Mouse (Mus musculus): Measurements from ENCODE around the gene Stoml1. TPM values are rescaled to one million over a fixed set of nuclear protein-coding genes. Genes with fewer than 3 reads are reported as not detected.
"Not testable (repeated sequence)": the region's sequence is repeated elsewhere in the genome, so short reads cannot be mapped to it uniquely, and the experiment has no call there.

Gene Stoml1
- polyA plus RNA-seq, 1 experiment from 2014 or later, result 34.3 TPM

GRCm38 (mm10) chr9:58270081-58270480 is 17.1 kb downstream of the Stoml1 start:
- Histone ChIP-seq H3K9me3 (ENCODE audit: low read length) (no peaks in the 10 kb centered on the region), H3K4me2 (replicated peaks; ENCODE audit: low read depth, low read length) (no peak overlapping the region), H3K9ac (replicated peaks; ENCODE audit: low read depth) (no peak overlapping the region), H3K27ac (ENCODE audit: low read length) (no peak overlapping the region), H3K4me3 (ENCODE audit: low read depth, low read length) (no peak overlapping the region), H3K27me3 (replicated peaks; ENCODE audit: insufficient read depth, low read length) (no peaks in the 10 kb centered on the region), H3K36me3 (ENCODE audit: insufficient read depth, low read length) (no peaks in the 10 kb centered on the region), H3K4me1 (ENCODE audit: insufficient read depth, low read depth, low read length) (peaks cover 9% of the 10 kb centered on the region; the same call in 1 of the 2 replicates)
- WGBS, result 52% methylated on average over 3 of the region's 3 CpGs
- ATAC-seq (no peak), DNase-seq (ENCODE audit: low spot score) (no peak)
- no peak for TF ChIP-seq EP300 (IDR thresholded peaks at IDR 0.05)
- no peak for TF ChIP-seq CTCF (IDR thresholded peaks at IDR 0.05)

DNA sequence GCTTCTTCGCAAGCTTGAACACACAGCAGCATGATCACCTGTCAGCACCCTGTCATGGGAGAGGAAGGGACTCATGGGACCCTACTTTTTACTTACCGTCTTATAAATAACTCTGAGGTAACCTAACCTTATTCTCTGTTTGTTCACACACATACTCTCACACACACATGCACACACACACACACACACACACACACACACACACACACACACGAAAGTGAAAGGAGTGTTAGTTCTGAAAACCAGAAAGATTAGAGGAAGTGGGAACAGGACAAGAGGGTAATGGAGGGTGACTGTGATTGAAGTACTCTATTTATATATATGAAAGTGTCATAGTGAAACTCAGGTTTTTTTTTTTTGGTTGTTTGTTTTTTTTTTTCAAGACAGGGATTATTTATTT is 18.1 kb downstream of the Stoml1 start:
- TF ChIP-seq EP300 (IDR thresholded peaks at IDR 0.05), result no peak
- TF ChIP-seq CTCF (IDR thresholded peaks at IDR 0.05), result no peak
- H3K4me3 ChIP-seq (ENCODE audit: low read depth, low read length), result no peak overlapping the region
- DNase-seq (ENCODE audit: low spot score), result no peak
- H3K36me3 ChIP-seq (ENCODE audit: insufficient read depth, low read length), result no peaks in the 10 kb centered on the region
- H3K27me3 ChIP-seq (replicated peaks; ENCODE audit: insufficient read depth, low read length), result no peaks in the 10 kb centered on the region
- H3K27ac ChIP-seq (ENCODE audit: low read length), result no peak overlapping the region
- WGBS, result 81% methylated on average over 3 of the region's 3 CpGs
- no peak overlapping the region for H3K4me2 ChIP-seq (replicated peaks; ENCODE audit: low read depth, low read length)
- H3K4me1 ChIP-seq (ENCODE audit: insufficient read depth, low read depth, low read length), result peaks cover 15% of the 10 kb centered on the region
- no peak overlapping the region for H3K9ac ChIP-seq (replicated peaks; ENCODE audit: low read depth)
- ATAC-seq, result no peak
- no peaks in the 10 kb centered on the region for H3K9me3 ChIP-seq (ENCODE audit: low read length)

- ATAC-seq; H3K27ac ChIP-seq (ENCODE audit: low read length); H3K36me3 ChIP-seq (ENCODE audit: insufficient read depth, low read length); H3K27me3 ChIP-seq (replicated peaks; ENCODE audit: insufficient read depth, low read length); H3K4me2 ChIP-seq (replicated peaks; ENCODE audit: low read depth, low read length); H3K9me3 ChIP-seq (ENCODE audit: low read length); H3K4me3 ChIP-seq (ENCODE audit: low read depth, low read length); DNase-seq (ENCODE audit: low spot score); H3K9ac ChIP-seq (replicated peaks; ENCODE audit: low read depth): not testable (repeated sequence)
- peaks cover 15% of the 10 kb centered on the region for H3K4me1 ChIP-seq (ENCODE audit: insufficient read depth, low read depth, low read length)
- WGBS, result 90% methylated on average over 9 of the region's 9 CpGs
- TF ChIP-seq CTCF (IDR thresholded peaks at IDR 0.05), result peak; percentile 19; the same call in 1 of the 2 replicates
Measured at GRCm38 (mm10) chr9:58271551-58271950, 18.6 kb downstream of the Stoml1 start.

GRCm38 (mm10) chr9:58272068-58272541 is 19.1 kb downstream of the Stoml1 start:
- Histone ChIP-seq H3K27ac (ENCODE audit: low read length) (no peak overlapping the region), H3K4me3 (ENCODE audit: low read depth, low read length) (no peak overlapping the region), H3K4me2 (replicated peaks; ENCODE audit: low read depth, low read length) (no peak overlapping the region), H3K36me3 (ENCODE audit: insufficient read depth, low read length) (no peaks in the 10 kb centered on the region), H3K4me1 (ENCODE audit: insufficient read depth, low read depth, low read length) (peaks cover 15% of the 10 kb centered on the region), H3K27me3 (replicated peaks; ENCODE audit: insufficient read depth, low read length) (no peaks in the 10 kb centered on the region), H3K9ac (replicated peaks; ENCODE audit: low read depth) (no peak overlapping the region), H3K9me3 (ENCODE audit: low read length) (no peaks in the 10 kb centered on the region)
- TF ChIP-seq EP300 (IDR thresholded peaks at IDR 0.05), result no peak; the same call in 1 of the 2 replicates
- no peak for TF ChIP-seq CTCF (IDR thresholded peaks at IDR 0.05)
- DNase-seq (ENCODE audit: low spot score), result peak; percentile 43
- no peak for ATAC-seq
- WGBS, result 72% methylated on average over 2 of the region's 2 CpGs

GRCm38 (mm10) chr9:58272855-58273254 is 19.9 kb downstream of the Stoml1 start:
- Histone ChIP-seq H3K27ac (ENCODE audit: low read length) (no peak overlapping the region), H3K36me3 (ENCODE audit: insufficient read depth, low read length) (no peaks in the 10 kb centered on the region), H3K9me3 (ENCODE audit: low read length) (no peaks in the 10 kb centered on the region), H3K4me1 (ENCODE audit: insufficient read depth, low read depth, low read length) (peaks cover 15% of the 10 kb centered on the region), H3K27me3 (replicated peaks; ENCODE audit: insufficient read depth, low read length) (no peaks in the 10 kb centered on the region), H3K4me2 (replicated peaks; ENCODE audit: low read depth, low read length) (no peak overlapping the region), H3K9ac (replicated peaks; ENCODE audit: low read depth) (no peak overlapping the region), H3K4me3 (ENCODE audit: low read depth, low read length) (no peak overlapping the region)
- DNase-seq (ENCODE audit: low spot score) (no peak), ATAC-seq (no peak)
- 71% methylated on average over 9 of the region's 9 CpGs for whole genome bisulfite sequencing
- no peak for TF ChIP-seq CTCF (IDR thresholded peaks at IDR 0.05)
- no peak for TF ChIP-seq EP300 (IDR thresholded peaks at IDR 0.05)

DNA sequence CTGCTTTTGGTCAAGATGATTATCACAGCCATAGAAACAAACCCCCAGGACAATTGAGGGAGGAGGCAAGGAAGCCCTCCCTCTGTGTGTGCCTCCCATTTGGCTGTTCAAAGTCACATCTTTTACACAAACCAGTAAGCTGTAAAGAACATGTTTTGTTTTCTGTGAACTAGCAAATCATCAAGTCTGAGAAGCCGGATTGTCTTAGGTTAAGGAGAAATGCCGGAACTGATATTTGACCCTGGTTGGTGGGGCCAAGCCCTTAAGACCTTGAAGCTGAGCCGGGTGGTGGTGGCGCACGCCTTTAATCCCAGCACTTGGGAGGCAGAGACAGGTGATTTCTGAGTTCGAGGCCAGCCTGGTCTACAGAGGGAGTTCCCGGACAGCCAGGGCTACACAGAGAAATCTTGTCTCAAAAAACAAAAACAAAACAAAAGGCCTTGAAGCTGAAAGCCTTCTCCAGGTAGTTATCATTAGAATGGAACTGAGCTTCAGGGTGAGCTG is 21.2 kb downstream of the Stoml1 start:
- H3K4me3 ChIP-seq (ENCODE audit: low read depth, low read length), result no peak overlapping the region

More for the DNA sequence above, 21.2 kb downstream of the Stoml1 start:
- Histone ChIP-seq H3K27ac (ENCODE audit: low read length) (peak overlapping the region; percentile 93), H3K4me2 (replicated peaks; ENCODE audit: low read depth, low read length) (no peak overlapping the region), H3K4me1 (ENCODE audit: insufficient read depth, low read depth, low read length) (peaks cover 15% of the 10 kb centered on the region), H3K27me3 (replicated peaks; ENCODE audit: insufficient read depth, low read length) (no peaks in the 10 kb centered on the region), H3K9me3 (ENCODE audit: low read length) (no peaks in the 10 kb centered on the region), H3K36me3 (ENCODE audit: insufficient read depth, low read length) (no peaks in the 10 kb centered on the region), H3K9ac (replicated peaks; ENCODE audit: low read depth) (no peak overlapping the region)
- no peak for ATAC-seq
- WGBS, result 78% methylated on average over 7 of the region's 7 CpGs
- no peak for DNase-seq (ENCODE audit: low spot score)
- no peak for TF ChIP-seq CTCF (IDR thresholded peaks at IDR 0.05)
- TF ChIP-seq EP300 (IDR thresholded peaks at IDR 0.05), result no peak

Data from lung, postnatal 0 days (tissue).